Mouse (Mus musculus) ES-E14 (cell line): ENCODE measurements around the gene Agtr1a.

Experiments used
- CHD2 ChIP-seq: IDR thresholded peaks from 2 replicates; pipeline ENCODE4 v1.6.1; 2014; ENCODE audit warnings: mild to moderate bottlenecking, low read depth, low read length, inconsistent platforms
- HCFC1 ChIP-seq: IDR thresholded peaks from 2 replicates; pipeline ENCODE4 v1.6.1; 2012; ENCODE audit warnings: low read length, inconsistent platforms, borderline replicate concordance; ENCODE audit not compliant: insufficient read depth
- MAFK ChIP-seq: IDR thresholded peaks from 2 replicates; pipeline ENCODE4 v1.6.1; 2014; ENCODE audit warnings: mild to moderate bottlenecking, low read depth, low read length, inconsistent platforms; ENCODE audit not compliant: insufficient read depth
- ZNF384 ChIP-seq: IDR thresholded peaks from 2 replicates; pipeline ENCODE4 v1.6.1; 2012; ENCODE audit warnings: low read depth, low read length, inconsistent platforms

DNA sequence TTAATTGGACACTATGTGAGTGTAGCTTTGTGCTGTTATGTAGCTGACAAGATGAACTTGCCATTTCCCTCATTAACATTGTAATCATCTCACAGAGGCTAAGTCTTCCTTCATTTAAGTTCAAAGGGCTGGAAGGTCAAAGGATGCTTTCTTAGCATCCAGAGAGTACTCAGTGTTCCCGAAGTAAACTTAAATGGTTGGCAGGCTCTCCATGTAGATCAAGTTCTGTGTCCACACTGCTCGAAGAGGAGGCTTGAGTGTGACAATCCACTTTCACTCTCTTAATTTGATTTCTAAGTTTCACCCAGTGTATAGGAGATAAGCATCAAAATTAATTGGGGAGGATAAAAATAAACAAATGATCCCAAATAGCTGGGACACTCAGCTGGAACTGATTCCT lies 23.6 kb downstream of the Agtr1a start:
- no peak for TF ChIP-seq HCFC1
- no peak for TF ChIP-seq CHD2
- no peak for TF ChIP-seq ZNF384
- no peak for TF ChIP-seq MAFK
